Mouse (Mus musculus): ENCODE data around the gene Aaed1.

Aaed1 gene

DNA sequence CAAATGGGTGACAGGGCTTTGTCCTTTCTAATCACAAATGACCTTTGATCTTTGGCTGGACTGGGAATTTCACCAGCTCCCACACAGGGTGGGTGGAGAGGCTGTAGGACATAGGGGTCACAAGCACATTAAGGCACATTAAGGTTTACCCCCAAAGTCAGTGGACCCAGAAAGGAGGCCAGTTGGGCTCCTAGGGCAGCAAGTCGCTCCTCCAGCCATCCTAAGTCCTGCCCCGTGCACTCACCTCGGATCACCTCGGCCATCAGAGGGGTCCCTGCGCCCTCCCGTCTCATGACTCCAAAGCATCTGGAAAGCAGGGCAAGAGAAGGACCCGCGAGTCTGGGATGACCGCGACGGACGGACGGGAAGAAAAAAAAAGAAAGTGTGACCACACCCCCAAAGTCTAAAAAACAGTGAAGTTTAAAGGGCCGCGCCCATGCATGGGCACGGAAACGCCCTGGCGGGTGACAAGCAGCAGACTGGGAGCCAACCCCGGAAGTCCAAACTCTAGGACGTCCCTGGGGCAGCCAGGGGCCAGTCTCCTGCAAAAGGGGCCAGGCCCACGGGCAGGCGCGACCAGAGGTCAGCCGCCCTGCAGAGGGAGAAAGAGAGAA, 64.2 kb downstream of the Aaed1 start:
- DNase-seq, result peak; percentile 6

DNA sequence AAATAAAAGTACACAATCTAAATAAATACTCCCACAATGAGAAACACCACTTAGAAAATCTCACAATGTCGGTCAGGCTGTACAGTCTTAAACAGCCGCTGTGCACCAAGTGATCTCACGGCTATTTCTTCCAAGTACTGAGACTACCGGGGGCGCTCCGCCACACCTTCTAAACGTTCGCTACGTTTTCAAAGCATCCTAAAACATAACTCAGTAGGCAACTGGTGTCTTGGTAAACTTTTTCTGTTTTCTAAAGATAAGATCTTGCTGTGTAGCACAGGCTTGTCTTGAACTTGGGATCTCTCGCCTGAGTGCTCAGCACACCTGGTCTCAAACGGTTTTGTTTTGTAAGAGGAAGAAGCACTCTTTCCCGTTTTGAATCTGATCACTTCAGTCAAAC, 66.4 kb downstream of the Aaed1 start:
- no peak for DNase-seq

DNA sequence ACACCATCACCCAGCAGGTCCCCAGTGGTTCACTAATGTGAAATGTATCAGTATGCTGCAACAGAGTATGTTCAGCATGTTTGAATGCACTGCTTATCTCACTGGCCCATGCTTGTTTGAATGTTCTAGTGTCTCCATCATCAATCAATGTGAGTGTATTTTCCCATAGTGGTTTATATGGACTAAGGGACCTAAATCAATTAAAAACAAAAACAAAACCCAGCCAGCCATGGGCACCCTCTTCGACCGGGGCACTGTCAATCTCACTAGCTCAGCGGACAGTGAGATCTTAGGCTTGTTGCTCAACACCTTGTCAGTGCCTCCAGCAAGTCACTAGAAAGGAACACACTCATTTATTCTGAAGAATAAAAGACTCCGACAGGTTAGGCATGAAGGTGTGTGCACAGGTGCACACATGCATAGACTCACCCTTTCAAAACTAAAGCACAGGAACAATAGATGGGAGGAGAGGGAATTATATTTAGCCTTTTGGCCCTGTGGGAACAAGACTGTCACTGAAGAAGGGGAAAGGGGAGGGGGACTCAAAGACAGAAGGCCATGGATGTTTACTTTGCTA, 67.7 kb downstream of the Aaed1 start:
- DNase-seq, result no peak

DNA sequence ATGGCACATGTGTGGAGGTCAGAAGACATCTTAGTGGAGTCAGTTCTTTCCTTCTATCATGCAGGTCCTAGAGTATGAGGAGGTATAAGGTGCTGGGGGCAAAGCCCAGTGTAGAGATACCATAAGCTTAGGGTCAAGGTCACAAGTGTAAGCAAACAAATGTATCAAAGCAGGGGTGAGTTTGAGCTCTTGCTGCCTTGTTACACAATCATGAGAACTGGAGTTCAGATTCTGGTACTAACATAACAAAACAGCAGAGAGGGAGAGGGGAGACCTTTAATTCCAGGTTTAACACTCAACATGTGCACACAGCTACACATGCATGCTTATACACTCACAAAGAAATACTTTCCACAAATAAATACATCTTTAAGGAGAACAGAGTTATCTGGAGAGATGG, 69.8 kb downstream of the Aaed1 start:
- no peak for DNase-seq

DNA sequence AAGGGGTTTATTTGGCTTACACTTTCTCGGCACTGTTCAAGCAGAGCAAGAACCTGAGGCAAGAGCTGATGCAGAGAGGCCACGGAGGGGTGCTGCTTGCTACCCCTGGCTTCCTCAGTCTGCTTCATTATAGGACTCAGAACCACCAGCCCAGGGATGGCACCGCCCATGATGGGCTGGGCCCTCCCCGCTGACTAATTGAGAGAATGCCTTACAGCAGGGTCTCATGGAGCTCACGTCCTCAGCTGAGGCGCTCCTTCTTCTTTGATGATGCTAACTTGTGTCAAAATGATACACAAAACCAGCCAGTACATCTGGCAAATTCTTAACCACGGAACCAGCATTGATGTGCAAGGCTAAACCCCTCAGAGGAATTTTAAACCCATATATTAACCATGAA, 71.9 kb downstream of the Aaed1 start:
- no peak for DNase-seq

DNA sequence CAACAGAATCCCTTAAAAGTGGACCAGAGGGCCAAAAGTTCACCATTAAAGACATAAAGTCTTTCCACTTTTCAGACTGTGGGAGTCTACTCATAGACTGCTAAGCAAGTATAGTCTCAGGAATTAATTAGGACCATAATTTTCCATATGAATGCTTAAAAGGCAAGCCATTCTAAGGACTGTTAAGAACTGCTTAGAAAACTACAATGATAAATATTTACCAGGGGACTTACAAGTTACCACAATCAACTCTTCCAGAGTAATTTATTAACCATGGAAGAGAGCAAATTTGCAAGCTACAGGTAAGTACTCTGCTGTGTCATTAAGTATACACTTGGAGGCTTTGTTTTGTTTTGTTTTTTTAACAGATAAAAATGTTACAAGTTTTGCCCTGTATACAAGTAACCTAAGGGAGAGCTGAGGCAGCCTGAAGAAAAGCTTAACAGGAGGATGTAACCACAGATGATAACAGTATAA, 74.8 kb downstream of the Aaed1 start:
- no peak for DNase-seq

DNA sequence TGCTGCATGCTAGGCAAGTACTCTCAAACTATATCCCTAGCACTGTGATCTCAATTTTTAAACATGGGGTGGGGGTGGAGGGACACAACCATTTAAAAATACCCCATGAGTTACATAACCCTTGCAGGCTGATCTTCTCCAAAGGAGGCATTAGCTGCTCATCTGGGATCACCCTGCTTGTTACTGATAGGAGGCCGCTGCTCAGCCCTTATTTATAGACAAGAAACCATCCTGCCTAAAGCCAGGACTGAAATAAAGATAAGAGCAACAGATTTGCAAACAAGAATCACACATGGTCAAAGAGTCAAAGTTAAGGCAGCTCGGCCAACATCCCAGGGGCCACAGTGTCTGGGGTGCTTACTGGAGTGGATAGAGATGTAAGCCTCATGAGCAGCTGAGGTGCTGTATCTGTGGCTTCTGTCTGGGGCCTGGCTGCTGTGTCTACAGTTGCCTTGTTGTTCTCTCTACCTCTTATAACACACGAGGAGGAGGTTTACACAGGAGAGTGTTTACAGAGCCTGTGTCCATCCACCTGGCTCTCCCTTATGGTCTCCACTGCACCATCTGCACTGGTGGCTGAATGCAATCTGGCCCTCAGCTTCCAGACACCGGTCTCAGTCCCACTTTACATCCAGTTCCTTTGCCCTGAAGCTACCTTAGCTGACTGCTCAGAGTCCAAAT, 75.4 kb downstream of the Aaed1 start:
- DNase-seq, result no peak

DNA sequence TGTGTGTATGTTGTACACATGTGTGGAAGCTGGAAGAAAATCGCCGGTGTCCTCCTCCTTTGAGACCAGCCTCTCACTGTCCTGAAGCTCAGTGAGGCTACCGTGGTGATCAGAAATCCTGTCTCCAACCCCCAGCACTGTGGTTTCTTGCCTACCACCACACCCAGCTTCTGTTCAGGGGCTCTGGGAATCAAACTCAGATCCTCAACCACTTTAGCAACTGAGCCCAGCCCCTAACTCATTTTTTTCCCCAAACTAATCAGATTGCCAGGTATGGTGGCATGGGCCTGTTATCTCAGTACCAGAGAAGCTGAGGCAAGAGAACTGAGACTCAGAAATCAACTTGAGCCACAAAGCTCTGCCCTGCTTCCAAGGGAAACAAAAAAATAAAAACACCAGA, 76.7 kb downstream of the Aaed1 start:
- no peak for DNase-seq

DNA sequence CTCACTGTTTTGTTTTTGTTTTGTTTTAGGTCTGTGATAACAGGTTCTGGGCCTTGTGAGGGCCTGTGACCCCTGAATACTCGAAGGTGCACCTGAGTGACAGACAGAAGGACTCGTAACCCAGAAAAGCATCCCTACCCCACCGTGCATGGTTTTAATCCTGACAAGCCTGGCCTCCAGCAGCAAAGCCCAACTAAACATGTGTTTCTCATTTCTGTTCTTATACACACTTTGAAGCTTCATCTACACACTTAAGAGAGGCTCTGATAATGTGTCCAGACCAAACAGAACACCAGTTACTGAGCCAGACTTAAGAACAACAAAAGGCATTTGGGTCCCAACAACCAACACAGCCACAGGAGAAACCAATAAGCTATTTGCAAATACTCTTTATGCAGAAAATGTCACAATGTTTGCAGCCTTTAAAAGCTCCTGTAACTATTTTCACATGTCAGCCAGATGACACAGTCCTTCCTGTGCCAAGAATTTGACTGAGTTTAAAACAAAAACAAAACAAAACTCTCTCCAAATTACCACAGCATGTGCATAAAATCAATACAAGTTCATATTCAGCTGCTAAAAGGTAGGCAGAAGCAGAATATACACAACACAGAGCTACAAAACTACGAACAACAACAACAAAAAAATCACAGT, 77.3 kb downstream of the Aaed1 start:
- DNase-seq, result no peak

DNA sequence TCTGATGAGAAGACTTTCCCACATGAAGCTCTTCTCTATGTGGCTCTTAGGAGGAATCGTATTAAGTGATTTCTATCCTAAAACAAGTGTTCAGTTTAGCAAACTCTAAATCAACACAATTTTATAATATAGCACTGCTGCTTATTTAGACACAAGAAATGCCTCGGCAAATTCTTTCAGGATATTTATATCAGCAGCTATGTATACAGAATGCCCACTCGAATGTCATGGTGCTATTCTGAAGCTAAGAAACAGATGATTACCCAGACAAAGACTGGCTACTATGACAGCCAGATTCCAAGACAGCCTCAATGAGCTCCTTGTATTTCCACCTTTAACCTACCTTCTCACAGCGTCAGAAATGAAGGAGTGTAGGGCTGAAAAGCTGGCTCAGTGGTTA, 79.4 kb downstream of the Aaed1 start:
- DNase-seq, result no peak

DNA sequence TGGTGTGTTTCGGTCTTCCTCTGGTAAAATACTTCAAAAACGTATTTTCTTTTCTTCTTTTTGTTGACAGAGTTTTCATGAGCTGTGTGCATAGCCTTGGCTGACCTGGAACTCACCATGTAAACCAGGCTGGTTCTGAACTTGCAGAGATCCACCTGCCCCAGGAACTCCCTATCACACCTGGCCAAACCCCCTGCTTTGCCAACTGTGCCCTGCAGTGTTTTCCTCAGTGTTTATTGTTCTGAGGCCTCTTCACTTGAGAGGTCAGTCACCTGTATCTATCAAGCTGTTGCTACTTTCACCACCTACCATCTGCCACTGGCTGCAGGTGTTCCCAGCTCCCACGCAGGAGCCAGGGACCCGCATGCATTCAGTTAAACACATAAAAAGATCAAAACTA, 85.8 kb downstream of the Aaed1 start:
- no peak for DNase-seq

DNA sequence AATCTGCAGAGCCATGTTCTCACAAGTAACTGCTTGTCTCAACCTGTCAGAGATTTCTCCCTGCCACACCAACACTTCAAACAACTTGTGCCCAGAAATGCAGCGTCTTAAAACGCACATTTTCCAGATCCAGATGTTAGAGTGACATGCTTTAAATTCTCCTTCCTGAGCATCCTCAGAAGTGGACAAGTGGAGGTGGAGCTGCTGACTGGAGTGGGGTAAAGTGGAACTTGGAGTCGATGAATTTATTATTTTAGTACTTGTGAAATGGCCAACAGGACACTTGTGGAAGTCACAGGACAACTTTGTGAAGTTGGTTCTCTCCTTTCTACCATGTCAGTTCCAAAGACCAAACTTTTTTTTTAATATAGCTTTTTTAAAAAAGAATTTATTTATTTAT, 86.8 kb downstream of the Aaed1 start:
- no peak for DNase-seq

All from right cerebral cortex, postnatal 14 days (tissue).